Mouse (Mus musculus) lung, embryonic 15.5 days (tissue): ENCODE measurements around the gene Rbbp8nl. TPM values are rescaled to one million over a fixed set of nuclear protein-coding genes. Genes with fewer than 3 reads are reported as not detected.

ENCODE experiments used
- ATAC-seq: fragments of 200-750 bp; cut with Nextera tagmentation; 2 replicates; pipeline ENCODE4 v1.8.0; 2017; ENCODE audit warnings: moderate number of reproducible peaks, borderline replicate concordance; ENCODE audit not compliant: low FRiP score, low TSS enrichment; ENCODE audit errors: extremely low read depth
- H3K27ac ChIP-seq: fragments of 300-500 bp; sonication (generic); 2 replicates; pipeline ENCODE4 v1.5.1; 2015; ENCODE audit warnings: moderate library complexity, mild to moderate bottlenecking, inconsistent platforms
- H3K27me3 ChIP-seq: fragments of 300-500 bp; sonication (generic); 2 replicates; pipeline ENCODE4 v1.6.1; 2015; ENCODE audit warnings: inconsistent platforms
- H3K36me3 ChIP-seq: fragments of 300-500 bp; sonication (generic); 2 replicates; pipeline ENCODE4 v1.6.1; 2015; ENCODE audit warnings: inconsistent platforms
- H3K4me1 ChIP-seq: fragments of 300-500 bp; sonication (generic); 2 replicates; pipeline ENCODE4 v1.6.1; 2015; ENCODE audit warnings: inconsistent platforms
- H3K4me2 ChIP-seq: fragments of 300-500 bp; sonication (generic); 2 replicates; pipeline ENCODE4 v1.6.1; 2015; ENCODE audit warnings: inconsistent platforms, mild to moderate bottlenecking, moderate library complexity
- H3K4me3 ChIP-seq: fragments of 300-500 bp; sonication (generic); 2 replicates; pipeline ENCODE4 v1.5.1; 2015; ENCODE audit warnings: mild to moderate bottlenecking, inconsistent platforms
- H3K9ac ChIP-seq: fragments of 300-500 bp; sonication (generic); 2 replicates; pipeline ENCODE4 v1.6.1; 2015; ENCODE audit warnings: inconsistent platforms
- H3K9me3 ChIP-seq: fragments of 300-500 bp; sonication (generic); 2 replicates; pipeline ENCODE4 v1.6.1; 2016; ENCODE audit warnings: inconsistent platforms
- whole genome bisulfite sequencing: fragments of 180-500 bp; shearing (Covaris S2); methylation state at CpG from one replicate; pipeline ENCODE4 v1.1.7; 2015; 5-methylcytosine and 5-hydroxymethylcytosine counted together
- polyA plus RNA-seq: library from polyadenylated mRNA; unstranded; fragments of >200 nt; fragmentation: Nextera tagmentation; extraction: Ambion mirVana; gene quantifications from 2 replicates; pipeline ENCODE4 v1.2.1, GENCODE M21; 2015

Gene Rbbp8nl
- polyA plus RNA-seq, 1 experiment from 2014 or later, result 3.1 TPM

GRCm38 (mm10) chr2:180254436-180255209, 35.1 kb downstream of the Rbbp8nl start:
- no peaks in the 10 kb centered on the region for H3K27me3 ChIP-seq
- H3K9ac ChIP-seq, result no peak overlapping the region
- H3K27ac ChIP-seq, result no peak overlapping the region
- no peak overlapping the region for H3K4me2 ChIP-seq
- H3K4me1 ChIP-seq, result peaks cover 23% of the 10 kb centered on the region
- 93% methylated on average over 5 of the region's 5 CpGs for WGBS
- ATAC-seq, result no peak
- no peaks in the 10 kb centered on the region for H3K9me3 ChIP-seq
- H3K4me3 ChIP-seq, result no peak overlapping the region
- H3K36me3 ChIP-seq, result peaks cover 15% of the 10 kb centered on the region

GRCm38 (mm10) chr2:180251838-180252237, 37.8 kb downstream of the Rbbp8nl start:
- ATAC-seq, result no peak
- no peaks in the 10 kb centered on the region for H3K27me3 ChIP-seq
- H3K36me3 ChIP-seq, result no peaks in the 10 kb centered on the region
- no peaks in the 10 kb centered on the region for H3K9me3 ChIP-seq
- no peak overlapping the region for H3K4me3 ChIP-seq
- H3K9ac ChIP-seq, result no peak overlapping the region
- H3K27ac ChIP-seq, result no peak overlapping the region
- no peak overlapping the region for H3K4me2 ChIP-seq
- peaks cover 16% of the 10 kb centered on the region for H3K4me1 ChIP-seq
- 60% methylated on average over 3 of the region's 3 CpGs for WGBS

GRCm38 (mm10) chr2:180250930-180251611, 38.6 kb downstream of the Rbbp8nl start:
- no peaks in the 10 kb centered on the region for H3K36me3 ChIP-seq
- H3K9me3 ChIP-seq, result no peaks in the 10 kb centered on the region
- H3K4me2 ChIP-seq, result no peak overlapping the region
- H3K9ac ChIP-seq, result no peak overlapping the region
- H3K27me3 ChIP-seq, result no peaks in the 10 kb centered on the region
- WGBS, result 27% methylated on average over 11 of the region's 11 CpGs
- no peak overlapping the region for H3K27ac ChIP-seq
- ATAC-seq, result peak; percentile 84; the same call in 1 of the 2 replicates
- peaks cover 10% of the 10 kb centered on the region for H3K4me1 ChIP-seq
- H3K4me3 ChIP-seq, result no peak overlapping the region

GRCm38 (mm10) chr2:180248947-180249660, 40.6 kb downstream of the Rbbp8nl start:
- Histone ChIP-seq H3K4me1 (0 out of 2 replicates have a peak, but pooled peaks cover 7% of the 10 kb centered on the region), H3K4me2 (no peak overlapping the region), H3K27me3 (no peaks in the 10 kb centered on the region), H3K27ac (no peak overlapping the region), H3K9ac (no peak overlapping the region), H3K4me3 (no peak overlapping the region), H3K36me3 (no peaks in the 10 kb centered on the region), H3K9me3 (no peaks in the 10 kb centered on the region)
- ATAC-seq, result no peak
- 53% methylated on average over 9 of the region's 9 CpGs for WGBS

GRCm38 (mm10) chr2:180247916-180248315, 41.8 kb downstream of the Rbbp8nl start:
- Histone ChIP-seq H3K4me1 (0 out of 2 replicates have a peak, but pooled peaks cover 7% of the 10 kb centered on the region), H3K4me2 (no peak overlapping the region), H3K36me3 (no peaks in the 10 kb centered on the region), H3K9ac (no peak overlapping the region), H3K27me3 (no peaks in the 10 kb centered on the region), H3K27ac (no peak overlapping the region), H3K4me3 (no peak overlapping the region), H3K9me3 (no peaks in the 10 kb centered on the region)
- ATAC-seq, result no peak
- 84% methylated on average over 5 of the region's 5 CpGs for WGBS

- no peak for ATAC-seq
- Histone ChIP-seq H3K27me3 (no peaks in the 10 kb centered on the region), H3K9me3 (no peaks in the 10 kb centered on the region), H3K4me2 (no peak overlapping the region), H3K4me3 (no peak overlapping the region), H3K36me3 (no peaks in the 10 kb centered on the region), H3K9ac (no peak overlapping the region), H3K4me1 (no peaks in the 10 kb centered on the region), H3K27ac (no peak overlapping the region)
- 63% methylated on average over 4 of the region's 4 CpGs for whole genome bisulfite sequencing
Observed at GRCm38 (mm10) chr2:180243108-180243507, 46.6 kb downstream of the Rbbp8nl start.

GRCm38 (mm10) chr2:180238591-180238990, 51.1 kb downstream of the Rbbp8nl start:
- no peak for ATAC-seq

GRCm38 (mm10) chr2:180237601-180238345, 51.9 kb downstream of the Rbbp8nl start:
- ATAC-seq, result no peak
- Histone ChIP-seq H3K9me3 (no peaks in the 10 kb centered on the region), H3K27ac (no peak overlapping the region), H3K27me3 (no peaks in the 10 kb centered on the region), H3K36me3 (no peaks in the 10 kb centered on the region), H3K4me3 (no peak overlapping the region), H3K4me1 (peaks cover 36% of the 10 kb centered on the region), H3K4me2 (no peak overlapping the region), H3K9ac (no peak overlapping the region)
- 86% methylated on average over 7 of the region's 7 CpGs for WGBS

More at GRCm38 (mm10) chr2:180238591-180238990, 51.1 kb downstream of the Rbbp8nl start:
- Histone ChIP-seq H3K4me1 (peaks cover 27% of the 10 kb centered on the region), H3K4me3 (no peak overlapping the region), H3K36me3 (no peaks in the 10 kb centered on the region), H3K9me3 (no peaks in the 10 kb centered on the region), H3K27me3 (no peaks in the 10 kb centered on the region), H3K27ac (no peak overlapping the region), H3K9ac (no peak overlapping the region), H3K4me2 (no peak overlapping the region)
- 52% methylated on average over 5 of the region's 5 CpGs for WGBS

GRCm38 (mm10) chr2:180236930-180237329, 52.7 kb downstream of the Rbbp8nl start:
- no peak overlapping the region for H3K4me2 ChIP-seq
- H3K27ac ChIP-seq, result no peak overlapping the region
- no peak overlapping the region for H3K9ac ChIP-seq
- peaks cover 39% of the 10 kb centered on the region for H3K4me1 ChIP-seq
- no peaks in the 10 kb centered on the region for H3K27me3 ChIP-seq
- H3K36me3 ChIP-seq, result no peaks in the 10 kb centered on the region
- H3K9me3 ChIP-seq, result no peaks in the 10 kb centered on the region
- H3K4me3 ChIP-seq, result no peak overlapping the region
- ATAC-seq, result no peak
- 70% methylated on average over 3 of the region's 3 CpGs for WGBS

- no peaks in the 10 kb centered on the region for H3K9me3 ChIP-seq
- H3K9ac ChIP-seq, result no peak overlapping the region
- WGBS, result 59% methylated on average over 2 of the region's 3 CpGs
- no peaks in the 10 kb centered on the region for H3K27me3 ChIP-seq
- no peaks in the 10 kb centered on the region for H3K36me3 ChIP-seq
- ATAC-seq, result no peak
- H3K4me3 ChIP-seq, result no peak overlapping the region
- peak overlapping the region; percentile 96 for H3K27ac ChIP-seq
- no peak overlapping the region for H3K4me2 ChIP-seq
- H3K4me1 ChIP-seq, result peaks cover 40% of the 10 kb centered on the region
Observed at GRCm38 (mm10) chr2:180236500-180236899, 53.2 kb downstream of the Rbbp8nl start.

- 57% methylated on average over 4 of the region's 4 CpGs for WGBS
- Histone ChIP-seq H3K9me3 (no peaks in the 10 kb centered on the region), H3K36me3 (no peaks in the 10 kb centered on the region), H3K9ac (no peak overlapping the region), H3K4me3 (no peak overlapping the region), H3K27me3 (no peaks in the 10 kb centered on the region), H3K4me2 (no peak overlapping the region), H3K27ac (peak overlapping the region; percentile 96), H3K4me1 (peaks cover 47% of the 10 kb centered on the region)
- no peak for ATAC-seq
Observed at GRCm38 (mm10) chr2:180235788-180236187, 53.9 kb downstream of the Rbbp8nl start.
